Mouse (Mus musculus): Measurements from ENCODE around the gene 5830473C10Rik.

DNA sequence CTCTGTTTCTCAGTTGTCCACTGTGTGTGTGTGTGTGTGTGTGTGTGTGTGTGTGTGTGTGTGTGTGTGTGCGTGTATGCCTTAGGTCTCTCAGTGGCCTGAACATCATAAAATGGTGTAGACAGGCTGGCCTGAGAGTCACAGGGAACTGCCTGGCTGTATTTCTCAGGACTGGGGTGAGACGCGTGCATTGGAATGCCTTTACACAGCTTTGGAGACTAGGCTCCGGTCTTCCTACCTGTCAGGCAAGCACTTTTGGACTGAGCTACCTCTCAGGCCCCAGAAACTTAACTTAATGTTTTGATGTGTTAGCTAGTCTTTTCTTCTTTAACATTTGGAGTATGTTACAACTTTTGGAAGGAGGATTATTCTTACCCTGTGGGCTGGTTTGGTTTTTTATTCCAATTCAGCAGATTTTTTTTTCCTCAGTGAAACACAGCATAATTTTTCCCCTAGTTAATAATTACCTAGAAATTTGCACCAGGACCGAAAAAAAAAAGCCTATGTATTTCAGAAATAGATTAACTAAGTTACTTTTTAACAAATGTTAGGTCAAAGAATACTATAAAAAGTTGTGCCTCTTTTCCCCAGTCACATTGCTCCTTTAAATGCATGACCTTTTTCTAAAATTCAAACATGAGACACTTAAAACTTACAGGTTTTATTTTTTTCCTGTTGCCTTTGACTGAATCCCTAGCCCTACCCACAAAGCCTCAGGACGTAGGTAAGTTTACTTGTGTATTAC, 42.4 kb upstream of the 5830473C10Rik start, which contains the start of gene Afm:
- TF ChIP-seq CTCF (conservative IDR thresholded peaks at IDR 0.05; ENCODE audit: low read length) (no peak), POU5F1 (IDR thresholded peaks at IDR 0.05; ENCODE audit: borderline replicate concordance, low read length) (no peak), NANOG (IDR thresholded peaks at IDR 0.05; ENCODE audit: borderline replicate concordance, low read length) (no peak)

Data from E14TG2a.4 (cell line).